Mouse (Mus musculus) adipocyte (in vitro differentiated cells): ENCODE data around the gene Cuedc1.

ENCODE experiments used
- DNase-seq: peaks from one replicate; pipeline ENCODE4 v3.0.0-alpha.2; 2016; ENCODE audit warnings: low spot score

Cuedc1 gene

GRCm38 (mm10) chr11:88148015-88148637, 50.3 kb downstream of the Cuedc1 start:
- DNase-seq: no peak

GRCm38 (mm10) chr11:88148638-88149279, 50.9 kb downstream of the Cuedc1 start:
- DNase-seq: peak; percentile 22

- peak; percentile 86 for DNase-seq
Observed at GRCm38 (mm10) chr11:88151379-88152155, 53.7 kb downstream of the Cuedc1 start.

GRCm38 (mm10) chr11:88153880-88154279, 56.0 kb downstream of the Cuedc1 start:
- DNase-seq: no peak

- DNase-seq: no peak
Observed at GRCm38 (mm10) chr11:88154500-88154899, 56.6 kb downstream of the Cuedc1 start.

GRCm38 (mm10) chr11:88155451-88155850, 57.6 kb downstream of the Cuedc1 start:
- peak; percentile 73 for DNase-seq

GRCm38 (mm10) chr11:88155998-88156397, 58.1 kb downstream of the Cuedc1 start:
- peak; percentile 26 for DNase-seq

- DNase-seq: no peak
Observed at GRCm38 (mm10) chr11:88156403-88156802, 58.5 kb downstream of the Cuedc1 start.

- peak; percentile 31 for DNase-seq
Observed at GRCm38 (mm10) chr11:88158842-88159246, 61.0 kb downstream of the Cuedc1 start.

- DNase-seq: no peak
Observed at GRCm38 (mm10) chr11:88159389-88159788, 61.5 kb downstream of the Cuedc1 start.

- DNase-seq: peak; percentile 23
Observed at GRCm38 (mm10) chr11:88160316-88160715, 62.5 kb downstream of the Cuedc1 start.

GRCm38 (mm10) chr11:88161051-88161581, 63.3 kb downstream of the Cuedc1 start:
- no peak for DNase-seq

- peak; percentile 53 for DNase-seq
Observed at GRCm38 (mm10) chr11:88161651-88162362, 63.9 kb downstream of the Cuedc1 start.

GRCm38 (mm10) chr11:88162740-88163139, 64.9 kb downstream of the Cuedc1 start:
- no peak for DNase-seq

- no peak for DNase-seq
Observed at GRCm38 (mm10) chr11:88164213-88164723, 66.4 kb downstream of the Cuedc1 start.

- peak; percentile 64 for DNase-seq
Observed at GRCm38 (mm10) chr11:88164801-88165377, 67.0 kb downstream of the Cuedc1 start.

- DNase-seq: peak; percentile 44
Observed at GRCm38 (mm10) chr11:88165683-88166364, 68.0 kb downstream of the Cuedc1 start.

- no peak for DNase-seq
Observed at GRCm38 (mm10) chr11:88166471-88166870, 68.6 kb downstream of the Cuedc1 start.

- DNase-seq: no peak
Observed at GRCm38 (mm10) chr11:88168611-88169010, 70.8 kb downstream of the Cuedc1 start.

GRCm38 (mm10) chr11:88169531-88170040, 71.7 kb downstream of the Cuedc1 start:
- no peak for DNase-seq

- DNase-seq: no peak
Observed at GRCm38 (mm10) chr11:88170606-88171005, 72.7 kb downstream of the Cuedc1 start.
